Mouse (Mus musculus) layer of hippocampus, adult 9-10 months (tissue): ENCODE results near the gene Ticrr.

Experiments used
- DNase-seq: peaks from one replicate; pipeline ENCODE4 v3.0.0; 2022; ENCODE audit warnings: low spot score

Gene Ticrr

DNA sequence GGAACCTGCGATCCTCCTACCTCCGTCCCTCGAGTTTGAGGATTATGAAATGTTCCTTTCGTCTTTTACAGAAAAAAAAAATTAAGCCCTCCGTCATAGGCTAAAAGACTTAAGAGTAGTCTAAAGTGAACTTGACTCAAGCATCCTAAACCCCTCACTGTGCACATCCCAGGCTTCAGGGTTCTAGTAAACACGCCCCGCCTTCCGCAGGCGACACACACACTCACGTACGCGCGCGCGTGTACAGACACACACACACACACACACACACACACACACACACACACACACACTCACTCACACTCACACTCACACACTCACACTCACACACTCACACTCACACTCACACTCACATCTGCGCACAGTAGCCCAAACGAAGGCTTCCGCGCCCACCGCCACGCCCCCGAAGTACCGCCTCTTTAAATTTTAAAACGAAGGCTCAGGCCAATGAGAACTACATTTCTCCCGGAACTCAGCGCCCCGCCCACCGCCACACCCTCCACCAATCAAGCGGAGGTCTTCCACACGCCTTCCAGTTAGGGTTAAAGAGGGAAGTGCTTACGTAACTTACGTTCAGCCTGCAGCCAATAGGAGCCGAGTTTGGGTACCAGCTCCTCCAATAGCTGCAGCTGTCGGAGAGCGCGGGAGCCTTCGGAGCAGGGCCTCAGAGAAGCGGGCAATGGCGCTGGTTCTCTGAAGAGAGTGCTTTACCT is at the start of gene Ticrr:
Gene Ticrr (plus strand): TSS at position 619 of the 713 bp plus-strand sequence.
- DNase-seq = peak; percentile 88

DNA sequence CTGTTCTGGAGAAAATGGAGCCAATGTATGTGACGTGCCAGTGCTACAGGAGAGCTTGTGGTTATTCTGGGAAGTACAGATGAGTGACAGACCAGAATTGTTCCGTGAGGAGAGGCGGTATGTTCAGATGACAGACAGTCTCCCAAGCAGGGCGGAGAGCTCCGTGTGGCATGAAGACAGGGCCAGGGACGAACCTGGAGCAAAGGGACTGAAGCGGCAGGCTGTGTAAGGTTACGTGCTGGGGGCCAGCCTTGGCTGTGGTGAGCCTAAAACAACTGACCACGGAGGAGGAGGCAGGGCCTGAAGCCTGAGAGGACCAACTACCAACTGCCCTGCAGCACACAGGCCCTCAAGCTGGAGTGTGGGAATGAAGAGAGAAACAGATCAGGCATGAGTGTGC is 48.1 kb upstream of the Ticrr start:
- DNase-seq = no peak

DNA sequence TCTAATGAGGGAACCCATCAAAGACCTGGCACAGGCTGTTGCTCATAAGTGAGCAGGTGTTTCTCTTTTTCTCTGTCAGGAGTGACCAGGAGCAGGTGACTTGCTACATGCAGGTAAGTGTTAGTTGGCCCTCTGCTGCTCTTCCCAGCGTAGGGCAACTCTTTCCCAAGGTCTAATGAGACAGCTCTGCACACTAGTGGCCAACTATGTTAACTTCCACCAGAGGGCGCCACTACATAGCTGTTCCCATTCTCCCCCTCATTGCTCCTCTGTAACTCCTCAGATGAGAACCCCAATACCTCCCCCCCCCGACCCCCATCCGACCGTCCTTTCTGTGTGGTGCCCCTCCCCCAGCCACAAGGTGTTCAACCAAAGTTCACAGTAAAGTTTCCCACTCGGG is 47.2 kb upstream of the Ticrr start:
- DNase-seq = no peak

DNA sequence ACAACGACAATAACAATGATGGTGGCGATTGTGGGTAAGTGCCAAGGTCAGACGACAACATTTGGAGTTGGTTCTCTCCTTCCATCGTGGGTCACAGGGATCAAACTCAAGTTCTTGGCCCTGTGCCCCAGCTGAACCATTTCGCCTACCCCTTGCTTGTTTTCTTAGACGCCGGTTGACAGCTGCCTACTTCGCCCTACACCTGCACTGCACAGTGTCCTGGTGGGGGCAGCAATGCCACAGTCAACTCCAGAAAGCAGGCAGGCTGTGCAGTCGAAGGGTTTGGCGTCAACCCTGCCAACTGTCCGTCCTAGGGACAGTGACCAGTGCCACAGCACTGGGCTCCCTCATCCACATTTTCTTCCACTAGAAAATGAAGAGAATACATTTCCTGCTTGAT is 46.7 kb upstream of the Ticrr start:
- no peak for DNase-seq

DNA sequence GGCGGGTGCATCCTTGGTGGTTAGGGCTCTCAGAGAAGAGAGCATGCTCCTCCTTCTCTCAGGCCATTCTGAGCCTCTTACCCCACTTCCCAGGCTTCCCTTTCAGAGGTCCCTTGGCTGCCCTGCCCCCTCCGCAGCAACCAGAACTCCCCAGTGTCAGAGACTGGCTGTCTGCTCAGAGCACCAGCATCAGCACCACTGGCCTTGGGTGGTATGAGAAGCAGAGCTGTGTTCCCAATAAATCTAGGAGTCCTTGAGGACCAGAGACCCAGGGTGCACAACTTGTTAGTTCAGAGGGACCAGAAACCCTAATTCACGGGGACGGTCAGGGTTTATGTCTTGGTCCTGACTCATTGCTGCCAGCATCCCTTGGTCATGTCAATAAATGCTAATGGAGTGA is 45.0 kb upstream of the Ticrr start:
- DNase-seq = no peak

DNA sequence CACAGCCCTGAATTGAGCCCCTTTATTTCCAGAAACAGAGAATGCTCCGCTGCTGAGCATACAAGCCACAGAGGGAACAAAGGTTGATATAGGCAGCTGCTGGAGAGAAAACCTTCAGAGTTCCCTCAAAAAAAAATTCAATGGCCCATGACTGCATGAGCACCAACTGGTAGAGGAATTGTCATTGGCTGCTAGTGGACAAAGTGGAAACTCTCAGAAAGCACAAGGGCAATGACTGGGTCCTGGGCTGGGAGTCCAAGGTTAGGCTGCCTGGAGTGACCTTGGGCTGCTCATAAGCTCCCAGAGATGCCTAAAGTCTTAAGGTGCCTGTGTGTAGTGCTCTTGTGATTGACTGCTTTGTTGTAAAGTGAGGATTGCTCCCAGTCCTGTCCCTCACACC is 44.1 kb upstream of the Ticrr start:
- no peak for DNase-seq

DNA sequence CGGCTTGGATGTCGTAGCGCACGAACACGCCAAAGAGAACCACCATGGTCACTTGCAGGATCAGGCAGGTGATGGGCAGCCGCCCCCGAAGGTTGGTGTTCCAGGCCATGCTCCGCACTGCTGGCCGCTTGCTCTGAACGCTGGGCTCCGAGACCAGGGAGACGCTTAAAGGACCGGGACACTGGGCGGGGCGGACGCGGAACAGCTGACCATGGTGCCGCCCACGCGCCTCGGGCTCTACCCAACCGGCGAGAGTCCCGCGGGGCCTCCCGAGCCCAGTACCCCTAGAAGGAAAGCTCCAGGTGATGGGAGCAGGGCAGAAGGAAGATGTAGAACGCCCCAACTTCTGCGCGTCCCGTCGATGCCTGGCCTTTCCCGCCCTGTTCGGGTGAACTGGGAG is 42.6 kb upstream of the Ticrr start, which contains the start of gene Rhcg:
Gene Rhcg (minus strand): TSS at position 240 of the 400 bp plus-strand sequence.
- no peak for DNase-seq

DNA sequence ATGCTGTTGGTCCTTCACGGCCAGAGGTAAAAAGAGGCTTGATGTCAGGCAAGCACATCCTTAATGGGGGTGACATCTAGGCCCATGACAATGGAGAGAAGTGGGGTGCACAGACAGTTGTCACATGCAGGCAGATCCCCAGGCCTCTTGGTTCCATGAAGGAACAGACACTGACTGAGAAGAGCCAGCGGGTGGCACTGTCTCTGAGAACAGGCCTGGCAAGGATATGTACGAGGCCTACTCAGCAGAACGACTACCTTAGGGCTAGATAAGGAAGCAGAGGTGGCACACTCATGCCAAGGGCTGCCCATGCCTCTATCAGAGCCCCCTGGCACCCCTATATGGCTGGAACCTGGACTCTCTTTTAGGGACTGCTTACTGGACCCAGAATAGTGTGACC is 40.5 kb upstream of the Ticrr start:
- no peak for DNase-seq

DNA sequence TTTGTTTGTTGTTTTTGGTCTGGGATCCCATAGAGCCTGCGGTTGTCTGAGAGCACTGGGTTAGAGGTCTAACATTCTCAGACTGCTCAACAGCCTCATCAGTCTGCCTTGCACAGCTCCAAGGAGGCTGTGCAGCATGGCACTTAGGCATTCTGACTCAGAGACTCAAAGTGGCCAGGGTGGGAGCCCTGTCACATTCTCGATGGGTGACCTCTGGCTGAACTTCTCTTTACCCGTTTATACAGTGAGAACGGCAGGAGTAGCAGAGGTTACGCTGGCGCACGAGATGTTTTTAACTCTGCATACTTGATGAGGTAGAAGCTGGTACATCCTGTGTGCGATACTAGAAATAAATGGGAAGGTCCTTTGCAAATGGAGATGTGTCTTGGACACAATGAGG is 36.9 kb upstream of the Ticrr start:
- no peak for DNase-seq

DNA sequence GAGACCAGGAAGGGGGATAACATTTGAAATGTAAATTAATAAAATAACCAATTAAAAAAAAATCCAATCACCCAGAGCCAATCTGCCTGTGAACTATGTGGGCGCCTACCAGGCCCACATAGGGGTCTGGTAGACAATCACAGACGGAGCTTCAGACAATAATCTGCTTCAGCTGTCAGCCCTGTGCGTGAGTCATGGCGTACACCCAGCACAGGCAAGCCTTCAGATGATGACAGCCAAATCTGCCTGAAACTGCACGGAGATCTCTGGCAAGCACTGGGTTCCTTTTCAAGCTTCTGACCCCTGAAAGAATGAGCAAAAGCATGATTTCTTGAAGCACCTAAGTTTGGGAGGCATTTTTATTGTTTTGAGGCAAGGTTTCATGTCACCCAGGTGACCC is 33.8 kb upstream of the Ticrr start:
- no peak for DNase-seq

DNA sequence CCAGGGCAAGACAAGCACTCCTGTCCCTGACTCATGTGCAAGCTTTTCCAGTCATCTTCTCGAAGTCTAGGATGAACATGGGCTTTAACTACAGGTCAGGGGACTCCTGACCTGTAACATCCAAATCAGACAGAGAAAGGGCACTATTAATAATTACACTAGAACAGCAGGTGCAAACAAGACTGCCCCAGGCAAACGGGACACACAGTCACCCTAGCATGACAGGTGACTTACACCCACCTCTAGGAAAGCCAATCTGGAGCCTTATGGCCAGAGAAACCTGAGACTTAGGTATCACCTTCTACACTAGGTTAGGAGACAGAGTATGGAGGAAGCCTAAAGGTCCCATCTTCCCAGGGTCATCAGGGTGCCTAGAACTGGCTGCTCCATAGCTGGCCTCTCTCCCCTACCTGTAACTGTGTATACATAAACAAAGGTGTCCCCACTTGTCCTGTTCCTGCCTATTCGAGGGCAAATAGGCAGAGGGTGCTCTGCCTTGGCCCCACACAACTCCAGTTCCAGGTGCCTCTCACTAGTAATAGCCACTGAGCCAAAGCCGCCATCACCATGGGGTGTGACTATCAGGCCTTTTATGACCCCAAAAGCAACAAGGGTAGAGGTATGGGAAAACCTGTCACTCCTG is 31.6 kb upstream of the Ticrr start:
- DNase-seq = no peak

DNA sequence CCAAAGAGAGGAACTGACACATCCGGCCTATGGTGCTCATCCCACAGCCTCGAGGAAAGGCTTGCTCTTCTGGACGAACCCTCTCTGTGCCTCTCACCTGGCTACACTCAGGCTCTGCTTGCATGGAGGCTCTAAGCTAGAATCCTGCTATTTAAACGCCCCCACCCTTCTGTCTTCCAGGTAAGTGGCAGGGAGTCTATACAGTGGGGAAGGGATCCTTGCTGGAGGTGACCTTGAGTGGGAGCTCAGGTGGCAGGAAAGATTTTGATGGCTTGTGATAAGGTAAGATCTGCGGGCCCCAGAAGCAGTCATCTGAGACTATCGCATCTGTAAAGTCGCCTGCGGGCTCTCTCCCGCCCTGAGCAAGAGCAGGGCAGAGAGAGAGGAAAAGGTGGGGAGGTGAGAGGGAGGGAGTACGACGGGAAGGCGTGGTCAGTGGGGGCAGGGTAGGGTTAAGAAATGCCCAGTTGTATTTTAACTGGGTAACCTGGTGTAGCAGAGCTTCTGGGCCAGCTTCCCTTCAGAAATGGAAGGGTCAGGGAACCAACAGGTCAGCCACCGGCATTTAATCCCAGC is 28.1 kb upstream of the Ticrr start:
- DNase-seq = no peak

DNA sequence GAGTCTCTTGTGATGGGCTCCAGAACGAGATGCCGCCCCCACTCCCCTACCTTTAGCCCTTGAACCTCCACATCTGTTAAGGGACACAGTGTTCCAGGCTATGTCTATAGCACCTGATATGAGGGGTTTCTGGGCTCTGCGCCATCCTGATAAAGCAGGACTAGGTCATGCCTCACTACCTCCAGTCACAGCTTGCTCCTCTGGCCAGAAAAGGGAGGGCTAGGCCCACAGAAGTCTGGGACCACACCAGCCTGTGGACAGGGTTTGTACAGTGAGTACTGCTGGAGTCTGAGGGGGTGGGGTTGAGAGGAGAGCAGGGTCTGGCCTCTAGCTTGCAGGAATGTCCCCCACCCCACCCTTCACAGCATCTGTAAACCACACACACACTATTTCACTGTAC is 12.8 kb upstream of the Ticrr start:
- no peak for DNase-seq

DNA sequence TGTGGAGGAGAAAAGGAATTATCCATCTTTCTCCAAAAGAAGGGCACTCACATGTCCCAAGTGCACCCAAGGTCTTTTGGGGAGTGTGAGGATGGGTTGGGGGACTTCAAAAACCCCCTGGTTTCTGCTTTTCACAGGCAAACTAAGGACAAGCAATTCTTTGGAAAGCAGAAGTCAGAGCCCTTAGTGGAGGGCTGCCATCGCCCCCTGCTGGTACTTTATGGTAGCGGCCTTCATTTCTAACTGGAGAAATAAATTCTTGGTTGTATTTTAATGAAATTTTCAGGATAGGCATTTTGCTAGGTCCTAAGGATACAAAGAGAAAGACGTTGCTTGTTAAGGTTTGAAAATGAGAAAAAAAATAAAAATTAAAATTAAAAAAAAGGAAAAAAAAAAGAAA is 11.0 kb upstream of the Ticrr start:
- DNase-seq = peak; percentile 40

DNA sequence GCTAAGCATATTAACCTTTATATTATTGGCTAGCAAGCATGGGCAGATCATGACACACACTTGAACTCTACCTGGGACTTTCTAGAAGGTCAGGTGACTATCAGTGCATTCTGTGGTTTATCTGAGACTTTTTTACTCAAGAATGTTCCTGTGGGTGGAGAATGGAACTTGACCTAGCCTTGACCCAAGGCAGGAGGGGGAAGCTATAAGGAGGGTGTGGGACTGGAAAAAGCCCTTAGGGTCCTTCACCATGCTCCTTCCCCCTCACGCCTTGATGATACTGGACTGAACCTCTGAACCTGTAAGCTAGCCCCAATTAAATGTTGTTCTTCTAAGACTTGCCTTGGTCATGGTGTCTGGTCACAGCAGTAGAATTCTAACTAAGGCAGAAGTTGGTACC is 5.8 kb upstream of the Ticrr start:
- DNase-seq = no peak

DNA sequence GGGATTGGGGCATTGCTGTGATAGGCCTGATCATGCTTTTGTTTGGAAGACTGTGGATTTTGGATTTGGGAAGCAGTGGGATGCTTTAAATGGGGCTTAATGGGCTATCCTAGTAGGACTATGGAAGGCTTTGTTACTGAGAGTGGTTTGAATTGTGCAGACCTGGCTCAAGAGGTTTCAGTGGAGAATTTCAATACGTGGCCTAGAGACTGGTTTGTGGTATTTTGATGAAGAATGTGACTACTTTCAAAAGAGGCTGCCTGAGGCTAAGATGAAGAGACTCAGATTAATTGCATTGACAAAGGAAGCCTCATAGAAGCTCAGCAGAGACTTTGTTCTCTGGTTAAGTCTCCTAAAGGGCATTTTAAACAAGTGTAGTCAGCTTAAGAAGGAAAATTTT is 5.4 kb upstream of the Ticrr start:
- no peak for DNase-seq

DNA sequence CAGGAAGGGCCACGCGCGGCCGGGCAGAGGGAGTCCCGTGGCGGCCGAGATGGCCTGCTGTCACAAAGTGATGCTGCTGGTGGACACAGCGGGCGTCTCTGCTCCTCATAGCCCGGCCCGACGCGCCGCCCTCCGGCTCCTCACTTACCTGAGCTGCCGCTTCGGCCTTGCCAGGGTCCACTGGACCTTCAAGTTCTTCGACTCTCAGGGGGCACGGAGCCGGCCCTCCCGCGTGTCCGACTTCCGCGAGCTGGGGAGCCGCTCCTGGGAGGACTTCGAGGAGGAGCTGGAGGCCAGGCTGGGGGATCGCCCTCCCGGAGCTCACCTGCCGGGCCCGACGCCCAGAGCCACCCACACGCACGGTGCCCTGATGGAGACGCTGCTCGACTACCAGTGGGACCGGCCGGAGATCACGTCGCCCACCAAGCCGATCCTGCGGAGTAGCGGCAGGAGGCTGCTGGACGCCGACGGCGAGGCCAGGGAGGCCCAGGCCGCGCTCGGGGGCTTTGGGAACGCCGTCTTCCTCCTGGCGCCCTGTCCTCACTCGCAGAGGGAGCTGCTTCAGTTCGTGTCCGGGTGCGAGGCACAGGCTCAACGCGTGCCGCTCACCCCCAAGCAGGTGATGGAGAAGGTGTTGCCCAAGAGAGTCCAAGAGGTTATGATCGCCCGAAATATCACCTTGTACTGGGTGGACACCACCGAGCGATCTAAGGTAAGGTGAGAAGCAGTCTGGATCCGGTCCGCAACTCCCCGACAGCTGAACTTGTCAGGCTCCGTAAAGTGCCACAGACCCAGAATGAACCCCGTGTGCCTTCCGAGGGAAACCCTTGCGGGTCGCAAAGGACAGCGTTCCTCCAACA is 525 bp downstream of the Ticrr start:
- DNase-seq = no peak

DNA sequence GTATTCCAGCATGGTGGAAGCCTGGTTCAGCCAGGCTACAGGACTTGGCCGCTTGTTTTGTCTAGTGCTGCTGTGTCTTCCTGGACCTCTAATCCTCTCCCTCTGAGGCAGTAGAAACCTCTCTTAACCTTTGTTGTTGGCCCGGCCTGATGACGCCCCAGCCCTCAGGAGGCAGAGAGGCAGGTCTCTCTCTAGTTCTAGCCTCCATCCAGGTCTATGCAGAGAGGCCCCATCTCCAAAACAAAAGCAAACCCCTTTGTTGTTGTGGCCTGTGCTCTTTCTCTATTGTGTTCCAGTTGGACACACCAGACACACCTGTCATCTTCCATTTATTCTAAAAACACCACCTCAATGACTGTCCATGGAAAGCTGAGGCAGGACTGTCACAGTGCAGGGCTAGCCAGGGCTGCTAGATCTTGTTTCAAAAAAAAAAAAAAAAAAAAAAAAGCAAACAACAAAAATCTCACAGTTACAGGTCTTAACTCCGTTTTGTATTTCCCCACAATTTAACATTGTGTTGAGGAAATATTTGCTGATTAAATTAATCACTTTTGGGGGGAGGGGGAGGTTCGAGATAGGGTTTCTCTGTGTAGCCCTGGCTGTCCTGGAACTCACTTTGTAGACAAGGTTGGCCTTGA is 1.4 kb downstream of the Ticrr start:
- no peak for DNase-seq

DNA sequence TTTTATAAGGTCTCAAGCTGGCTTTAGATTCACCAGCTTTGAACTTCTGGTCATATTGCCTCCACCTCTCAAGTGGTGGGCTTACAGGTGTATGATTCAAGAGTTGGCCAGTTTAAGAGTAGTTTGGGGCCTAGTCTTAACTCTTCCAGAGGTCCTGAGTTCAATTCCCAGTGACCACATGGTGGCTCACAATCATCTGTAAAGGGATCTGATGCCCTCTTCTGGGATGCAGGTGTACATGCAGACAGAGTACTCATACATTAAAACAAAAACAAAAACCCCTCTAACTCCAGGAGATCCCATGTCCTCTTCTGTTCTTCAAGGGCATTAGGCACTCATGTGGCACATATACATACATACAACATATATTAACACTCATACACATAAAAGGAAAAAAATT is 6.7 kb downstream of the Ticrr start:
- no peak for DNase-seq

DNA sequence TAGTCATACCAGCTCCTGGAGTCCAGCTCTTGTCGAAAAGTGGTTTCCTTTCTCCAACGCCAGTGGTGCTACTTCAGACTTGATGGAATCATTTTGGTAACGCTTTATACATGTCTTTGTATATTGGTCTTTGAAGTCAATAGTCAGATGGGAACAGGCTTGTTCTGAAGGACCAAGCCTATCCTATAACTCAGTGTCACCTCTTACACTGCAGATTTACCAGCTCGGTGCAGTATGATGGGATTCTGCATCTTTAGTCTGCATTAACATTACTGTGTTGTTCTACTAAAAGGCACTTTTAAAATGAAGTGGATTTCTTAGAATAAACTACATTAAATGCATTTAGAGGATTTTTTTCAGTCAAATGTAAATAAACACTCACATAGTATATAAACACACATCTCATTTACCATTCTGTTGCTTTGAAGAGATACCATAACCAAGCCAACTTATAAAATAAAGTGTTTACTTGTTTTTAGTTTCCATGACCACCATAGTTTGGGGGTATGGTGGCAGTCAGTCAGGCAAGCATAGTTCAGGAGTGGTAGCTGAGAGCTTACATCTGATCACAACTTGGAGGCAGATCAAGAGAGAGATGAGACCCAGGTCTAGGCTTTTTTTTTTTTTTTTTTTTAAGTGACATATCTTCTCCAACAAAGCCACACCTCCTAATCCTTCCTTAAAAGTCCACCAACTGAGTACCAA is 11.1 kb downstream of the Ticrr start:
- DNase-seq = no peak

DNA sequence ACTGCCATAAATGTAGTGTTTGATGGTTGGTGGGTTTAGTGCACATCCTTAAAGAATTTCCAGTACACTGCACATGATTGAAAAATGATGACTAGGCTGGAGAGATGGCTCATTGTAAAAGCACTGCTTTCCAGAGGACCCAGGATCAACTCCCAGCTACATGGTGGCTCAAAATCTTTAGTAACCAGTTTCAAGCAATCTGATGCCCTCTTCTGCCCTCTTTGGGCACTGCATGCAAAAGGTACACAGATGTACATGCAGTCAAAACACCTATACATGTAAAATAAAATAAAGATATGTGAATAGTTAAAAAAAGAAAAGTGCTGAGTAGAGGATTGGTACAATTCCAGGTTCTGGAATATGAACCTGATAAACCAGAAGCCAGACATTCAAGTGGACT is 19.2 kb downstream of the Ticrr start:
- no peak for DNase-seq

DNA sequence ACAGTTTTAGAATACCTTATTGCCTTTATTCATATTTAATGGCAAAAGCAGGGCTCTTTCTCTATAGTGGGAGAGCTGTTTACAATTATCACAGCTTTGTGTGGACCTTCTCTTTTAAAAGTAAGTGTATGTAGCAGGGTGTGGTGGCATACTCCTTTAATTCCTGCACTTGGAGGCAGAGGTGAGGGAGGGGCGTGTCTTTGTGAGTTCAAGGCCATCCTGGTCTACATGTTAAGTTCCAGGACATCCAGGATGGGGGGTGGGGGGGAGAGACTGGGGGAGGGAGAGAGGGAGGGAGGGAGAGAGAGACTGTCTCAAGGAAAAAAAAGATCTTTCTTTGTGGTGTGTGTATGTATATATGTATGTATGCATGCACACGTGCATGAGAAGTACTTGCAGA is 20.2 kb downstream of the Ticrr start:
- no peak for DNase-seq
